Mouse (Mus musculus): Measurements from ENCODE around the gene Rhox3c.
"Not testable (repeated sequence)": the region's sequence is repeated elsewhere in the genome, so short reads cannot be mapped to it uniquely, and the experiment has no call there.

The Rhox3c gene

GRCm38 (mm10) chrX:37458285-37458684 is at the start of gene Rhox3c:
Gene Rhox3c (plus strand): TSS chrX:37458585.
- not testable (repeated sequence) for DNase-seq

- DNase-seq, result not testable (repeated sequence)
Observed at GRCm38 (mm10) chrX:37411767-37412166, 46.6 kb upstream of the Rhox3c start, which contains the start of gene Rhox2b. Gene Rhox2b (plus strand): TSS chrX:37412067.

- DNase-seq, result not testable (repeated sequence)
Observed at GRCm38 (mm10) chrX:37432194-37432593, 26.2 kb upstream of the Rhox3c start, which contains the start of gene Rhox4b. Gene Rhox4b (plus strand): TSS chrX:37432494.

GRCm38 (mm10) chrX:37453380-37453779 is 5.0 kb upstream of the Rhox3c start, which contains the start of gene Rhox2c:
Gene Rhox2c (plus strand): TSS chrX:37453680.
- DNase-seq, result not testable (repeated sequence)

GRCm38 (mm10) chrX:37480037-37480436 is 21.7 kb downstream of the Rhox3c start, which contains the start of gene Rhox4c:
Gene Rhox4c (plus strand): TSS chrX:37480337.
- not testable (repeated sequence) for DNase-seq

GRCm38 (mm10) chrX:37514059-37514458 is 55.7 kb downstream of the Rhox3c start, which contains the start of gene Rhox4d:
Gene Rhox4d (plus strand): TSS chrX:37514359.
- DNase-seq, result not testable (repeated sequence)

Measured in kidney, postnatal 25 days (tissue).